Mouse (Mus musculus) midbrain, postnatal 0 days (tissue): ENCODE measurements around the gene Hacd3. TPM values are rescaled to one million over a fixed set of nuclear protein-coding genes. Genes with fewer than 3 reads are reported as not detected.

ENCODE experiments used
- ATAC-seq: fragments of 200-750 bp; cut with Nextera tagmentation; 2 replicates; pipeline ENCODE4 v1.8.0; 2017; ENCODE audit warnings: moderate number of reproducible peaks, mild to moderate bottlenecking, moderate TSS enrichment, moderate library complexity; ENCODE audit not compliant: low FRiP score
- DNase-seq: peaks from one replicate; pipeline ENCODE4 v3.0.0-alpha.2; 2015; ENCODE audit warnings: low spot score
- H3K27ac ChIP-seq: fragments of 300-500 bp; sonication (generic); 2 replicates; pipeline ENCODE4 v1.5.1; 2014; ENCODE audit warnings: low read depth, mild to moderate bottlenecking, low read length, mixed read lengths
- H3K27me3 ChIP-seq: fragments of 300-500 bp; sonication (generic); 2 replicates; pipeline ENCODE4 v1.6.1; 2014; ENCODE audit warnings: low read length, control low read depth, mixed read lengths; ENCODE audit not compliant: insufficient read depth
- H3K36me3 ChIP-seq: fragments of 300-500 bp; sonication (generic); 2 replicates; pipeline ENCODE4 v1.6.1; 2014; ENCODE audit warnings: low read length, control low read depth, mixed read lengths; ENCODE audit not compliant: insufficient read depth
- H3K4me1 ChIP-seq: fragments of 300-500 bp; sonication (generic); 2 replicates; pipeline ENCODE4 v1.6.1; 2014; ENCODE audit warnings: mild to moderate bottlenecking, control low read depth, antibody characterized with exemption, low read length, mixed read lengths; ENCODE audit not compliant: insufficient read depth
- H3K4me2 ChIP-seq: fragments of 300-500 bp; sonication (generic); 2 replicates; pipeline ENCODE4 v1.6.1; 2014; ENCODE audit warnings: low read depth, mild to moderate bottlenecking, low read length, mixed read lengths; ENCODE audit not compliant: poor library complexity, severe bottlenecking
- H3K4me3 ChIP-seq: fragments of 300-500 bp; sonication (generic); 2 replicates; pipeline ENCODE4 v1.5.1; 2014; ENCODE audit warnings: low read depth, mild to moderate bottlenecking, low read length, moderate library complexity
- H3K9ac ChIP-seq: fragments of 300-500 bp; sonication (generic); replicated peaks from 2 replicates; pipeline ENCODE4 v1.6.1; 2014; ENCODE audit warnings: mild to moderate bottlenecking, low read length, moderate library complexity, mixed read lengths; ENCODE audit not compliant: poor library complexity, severe bottlenecking
- H3K9me3 ChIP-seq: fragments of 300-500 bp; sonication (generic); 2 replicates; pipeline ENCODE4 v1.6.1; 2016; ENCODE audit warnings: low read length, control low read depth
- CTCF ChIP-seq: IDR thresholded peaks from 2 replicates; pipeline ENCODE4 v1.5.1; 2016; ENCODE audit warnings: antibody characterized with exemption, mild to moderate bottlenecking
- WGBS: fragments of 180-500 bp; shearing (Covaris S2); extraction: QIAGEN DNeasy Blood & Tissue Kit; methylation state at CpG from one replicate; pipeline ENCODE4 v1.1.7; 2014; 5-methylcytosine and 5-hydroxymethylcytosine counted together
- polyA plus RNA-seq: library from polyadenylated mRNA; unstranded; fragments of >200 nt; fragmentation: Nextera tagmentation; extraction: Ambion mirVana; gene quantifications from 2 replicates; pipeline ENCODE4 v1.2.1, GENCODE M21; 2015
- total RNA-seq: library from RNA; depleted of rRNA; stranded (reverse); fragments of >200 nt; gene quantifications from 2 replicates; pipeline ENCODE4 v1.2.3, GENCODE M21; 2014

Gene Hacd3
- total and polyA plus RNA-seq, 2 experiments from 2014 or later: 186 to 204 TPM

- no peaks in the 10 kb centered on the region for H3K4me1 ChIP-seq
Measured at GRCm38 (mm10) chr9:64980548-64980947, 40.9 kb downstream of the Hacd3 start.

DNA sequence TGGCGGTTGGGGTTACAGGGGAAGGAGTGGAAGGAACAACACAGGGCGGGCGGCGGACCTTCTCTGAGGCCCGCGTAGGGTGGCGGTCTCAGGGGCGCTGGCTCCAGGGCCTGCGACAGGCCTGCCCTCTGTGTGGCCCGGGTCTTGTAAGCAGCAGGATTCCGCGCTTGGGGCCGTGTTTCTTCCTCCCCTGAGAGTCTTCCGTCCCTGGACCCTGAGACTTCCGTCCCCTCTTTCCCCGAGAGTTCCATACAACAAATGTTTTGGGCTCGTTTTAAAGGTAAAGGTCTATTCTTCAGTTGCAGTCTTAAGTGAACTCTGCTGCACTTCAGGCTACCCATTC is 60.5 kb downstream of the Hacd3 start:
- under 1% methylated on average over 17 of the region's 17 CpGs for WGBS
- Histone ChIP-seq H3K36me3 (peaks cover 12% of the 10 kb centered on the region), H3K9ac (peak overlapping the region; percentile 86), H3K4me2 (peak overlapping the region; percentile 74), H3K4me1 (peaks cover 6% of the 10 kb centered on the region; the same call in 1 of the 2 replicates), H3K4me3 (peak overlapping the region; percentile 77), H3K9me3 (no peaks in the 10 kb centered on the region), H3K27me3 (no peaks in the 10 kb centered on the region), H3K27ac (peak overlapping the region; percentile 90)
- no peak for DNase-seq
- peak; percentile 80 for ATAC-seq
- no peak for TF ChIP-seq CTCF

More at GRCm38 (mm10) chr9:64980548-64980947, 40.9 kb downstream of the Hacd3 start:
- Histone ChIP-seq H3K9me3 (no peaks in the 10 kb centered on the region), H3K27ac (no peak overlapping the region), H3K4me3 (no peak overlapping the region), H3K27me3 (no peaks in the 10 kb centered on the region), H3K36me3 (peaks cover 71% of the 10 kb centered on the region), H3K4me2 (no peak overlapping the region), H3K9ac (no peak overlapping the region)
- TF ChIP-seq CTCF: no peak
- ATAC-seq (no peak), DNase-seq (no peak)
- WGBS: 68% methylated on average over 3 of the region's 3 CpGs

GRCm38 (mm10) chr9:64960117-64960977 is 61.1 kb downstream of the Hacd3 start, which contains the start of gene Ints14:
Gene Ints14, plus strand, starts transcription at chr9:64960905.
- H3K9ac ChIP-seq: peak within 1 kb of the TSS; percentile 86
- no peaks in the 10 kb centered on the region for H3K27me3 ChIP-seq
- H3K36me3 ChIP-seq: peaks cover 6% of the 10 kb centered on the region
- peak within 1 kb of the TSS; percentile 77 for H3K4me3 ChIP-seq
- peaks cover 6% of the 10 kb centered on the region; the same call in 1 of the 2 replicates for H3K4me1 ChIP-seq
- peak; percentile 97 for DNase-seq
- peak within 1 kb of the TSS; percentile 90 for H3K27ac ChIP-seq
- WGBS: 5% methylated on average over 28 of the region's 29 CpGs
- peak; percentile 94 for ATAC-seq
- peak; percentile 85 for TF ChIP-seq CTCF
- peak within 1 kb of the TSS; percentile 74 for H3K4me2 ChIP-seq
- H3K9me3 ChIP-seq: no peaks in the 10 kb centered on the region

GRCm38 (mm10) chr9:64957276-64957675 is 64.2 kb downstream of the Hacd3 start:
- TF ChIP-seq CTCF: no peak
- H3K9me3 ChIP-seq: no peaks in the 10 kb centered on the region
- ATAC-seq (no peak), DNase-seq (no peak)
- H3K36me3 ChIP-seq: no peaks in the 10 kb centered on the region
- no peak overlapping the region for H3K4me2 ChIP-seq
- WGBS: 90% methylated on average over 3 of the region's 3 CpGs
- no peak overlapping the region for H3K9ac ChIP-seq
- H3K4me1 ChIP-seq: peaks cover 12% of the 10 kb centered on the region; the same call in 1 of the 2 replicates
- H3K27me3 ChIP-seq: no peaks in the 10 kb centered on the region
- H3K4me3 ChIP-seq: no peak overlapping the region
- H3K27ac ChIP-seq: no peak overlapping the region

DNA sequence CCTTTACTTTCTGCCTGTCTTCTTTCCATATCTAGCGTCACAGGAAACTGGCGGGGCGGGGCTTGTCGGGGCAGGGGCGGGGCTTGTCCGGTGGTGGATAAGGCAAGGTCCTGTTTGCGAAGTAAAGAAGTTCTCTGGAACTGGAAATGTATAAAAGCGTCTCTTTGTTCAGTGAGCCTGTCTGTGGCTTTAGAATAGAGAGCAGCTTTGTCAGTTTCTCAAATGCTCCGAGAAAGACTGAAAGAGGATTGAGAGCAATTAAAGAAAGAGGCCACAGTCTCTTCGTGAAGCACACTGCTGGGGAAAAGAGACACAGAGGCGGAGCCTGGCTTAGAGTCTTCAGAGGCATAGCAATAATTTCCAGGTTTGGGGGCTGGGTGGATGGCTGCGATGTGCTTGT is 65.2 kb downstream of the Hacd3 start:
- no peak overlapping the region for H3K9ac ChIP-seq
- H3K27me3 ChIP-seq: no peaks in the 10 kb centered on the region
- WGBS: 31% methylated on average over 12 of the region's 12 CpGs
- no peak overlapping the region for H3K4me3 ChIP-seq
- H3K4me1 ChIP-seq: peaks cover 13% of the 10 kb centered on the region; the same call in 1 of the 2 replicates
- H3K4me2 ChIP-seq: no peak overlapping the region
- peak; percentile 40 for DNase-seq
- no peaks in the 10 kb centered on the region for H3K9me3 ChIP-seq
- H3K27ac ChIP-seq: 0 out of 2 replicates have a peak overlapping the region, but pooled peaks have one; percentile 32
- no peaks in the 10 kb centered on the region for H3K36me3 ChIP-seq
- ATAC-seq: no peak
- TF ChIP-seq CTCF: no peak

DNA sequence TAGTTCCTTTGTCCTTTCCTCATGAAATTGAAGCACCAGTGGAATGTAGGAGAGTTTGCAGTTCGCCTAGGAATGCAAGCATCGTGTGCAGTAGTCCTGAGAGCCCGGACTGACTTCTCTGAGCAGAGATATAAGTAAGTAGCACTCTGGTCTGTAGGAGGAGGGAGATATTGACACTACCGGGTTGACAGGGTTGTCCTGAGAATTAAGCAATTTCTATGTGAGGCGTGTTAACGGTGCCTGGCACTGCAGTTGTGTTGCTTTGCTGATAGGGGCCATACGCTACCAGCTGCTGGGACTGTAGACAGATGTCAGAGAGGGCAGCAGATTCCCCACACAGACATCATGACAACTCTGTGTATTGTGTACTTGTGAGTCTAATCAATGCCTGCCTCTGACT is 68.3 kb downstream of the Hacd3 start:
- Histone ChIP-seq H3K9me3 (no peaks in the 10 kb centered on the region), H3K4me1 (0 out of 2 replicates have a peak, but pooled peaks cover 14% of the 10 kb centered on the region), H3K9ac (no peak overlapping the region), H3K36me3 (no peaks in the 10 kb centered on the region), H3K4me3 (no peak overlapping the region), H3K4me2 (no peak overlapping the region), H3K27me3 (no peaks in the 10 kb centered on the region), H3K27ac (no peak overlapping the region)
- DNase-seq (no peak), ATAC-seq (no peak)
- 84% methylated on average over 7 of the region's 7 CpGs for WGBS
- TF ChIP-seq CTCF: no peak
